Mouse (Mus musculus) lung, postnatal 0 days (tissue): ENCODE measurements around the gene Pcsk4. TPM values are rescaled to one million over a fixed set of nuclear protein-coding genes. Genes with fewer than 3 reads are reported as not detected.
A peak's percentile ranks its signal among the peaks of the same experiment; 100 is the strongest.

Experiments used
- ATAC-seq: fragments of 200-750 bp; cut with Nextera tagmentation; 2 replicates; pipeline ENCODE4 v1.8.0; 2017; ENCODE audit warnings: moderate library complexity
- DNase-seq: peaks from one replicate; pipeline ENCODE4 v3.0.0-alpha.2; 2016; ENCODE audit warnings: low spot score
- H3K27ac ChIP-seq: fragments of 300-500 bp; sonication (generic); 2 replicates; pipeline ENCODE4 v1.5.1; 2014; ENCODE audit warnings: antibody characterized with exemption, mild to moderate bottlenecking, low read length, mixed read lengths
- H3K27me3 ChIP-seq: fragments of 300-500 bp; sonication (generic); replicated peaks from 2 replicates; pipeline ENCODE4 v1.6.1; 2014; ENCODE audit warnings: low read length, mixed read lengths; ENCODE audit not compliant: insufficient read depth
- H3K36me3 ChIP-seq: fragments of 300-500 bp; sonication (generic); 2 replicates; pipeline ENCODE4 v1.6.1; 2014; ENCODE audit warnings: low read length, mixed read lengths; ENCODE audit not compliant: insufficient read depth
- H3K4me1 ChIP-seq: fragments of 300-500 bp; sonication (generic); 2 replicates; pipeline ENCODE4 v1.6.1; 2014; ENCODE audit warnings: antibody characterized with exemption, low read depth, low read length, mixed read lengths; ENCODE audit not compliant: insufficient read depth
- H3K4me2 ChIP-seq: fragments of 300-500 bp; sonication (generic); replicated peaks from 2 replicates; pipeline ENCODE4 v1.6.1; 2014; ENCODE audit warnings: low read depth, mild to moderate bottlenecking, low read length, moderate library complexity, mixed read lengths
- H3K4me3 ChIP-seq: fragments of 300-500 bp; sonication (generic); 2 replicates; pipeline ENCODE4 v1.5.1; 2014; ENCODE audit warnings: low read depth, low read length
- H3K9ac ChIP-seq: fragments of 300-500 bp; sonication (generic); replicated peaks from 2 replicates; pipeline ENCODE4 v1.6.1; 2014; ENCODE audit warnings: low read depth, mild to moderate bottlenecking
- H3K9me3 ChIP-seq: fragments of 300-500 bp; sonication (generic); 2 replicates; pipeline ENCODE4 v1.6.1; 2016; ENCODE audit warnings: low read length, mixed read lengths
- CTCF ChIP-seq: IDR thresholded peaks from 2 replicates; pipeline ENCODE4 v1.5.1; 2016; ENCODE audit warnings: antibody characterized with exemption, mild to moderate bottlenecking
- EP300 ChIP-seq: IDR thresholded peaks from 2 replicates; pipeline ENCODE4 v1.6.1; 2016; ENCODE audit warnings: antibody characterized with exemption, mild to moderate bottlenecking, control low read depth
- WGBS: fragments of 180-500 bp; shearing (Covaris S2); extraction: QIAGEN DNeasy Blood & Tissue Kit; methylation state at CpG from one replicate; pipeline ENCODE4 v1.1.7; 2014; 5-methylcytosine and 5-hydroxymethylcytosine counted together
- polyA plus RNA-seq: library from polyadenylated mRNA; unstranded; fragments of >200 nt; fragmentation: Nextera tagmentation; extraction: Ambion mirVana; gene quantifications from 2 replicates; pipeline ENCODE4 v1.2.1, GENCODE M21; 2015

The Pcsk4 gene
- polyA plus RNA-seq, 1 experiment from 2014 or later = 3.4 TPM

- Histone ChIP-seq H3K4me1 (peaks cover 14% of the 10 kb centered on the region; the same call in 1 of the 2 replicates), H3K36me3 (no peaks in the 10 kb centered on the region), H3K9ac (no peak overlapping the region; the same call in 1 of the 2 replicates), H3K27me3 (peaks cover 34% of the 10 kb centered on the region), H3K27ac (peak overlapping the region; percentile 81), H3K4me3 (0 out of 2 replicates have a peak overlapping the region, but pooled peaks have one; percentile 5), H3K9me3 (no peaks in the 10 kb centered on the region), H3K4me2 (peak overlapping the region; percentile 43)
- TF ChIP-seq CTCF = no peak
- no peak for TF ChIP-seq EP300
- DNase-seq (peak; percentile 69), ATAC-seq (peak; percentile 15; the same call in 1 of the 2 replicates)
- 6% methylated on average over 16 of the region's 16 CpGs for WGBS
Observed at GRCm38 (mm10) chr10:80345122-80345521, 15.8 kb upstream of the Pcsk4 start.

- no peaks in the 10 kb centered on the region for H3K36me3 ChIP-seq
- DNase-seq (no peak), ATAC-seq (no peak)
- TF ChIP-seq CTCF = no peak
- TF ChIP-seq EP300 = no peak
- peaks cover 32% of the 10 kb centered on the region for H3K27me3 ChIP-seq
- 32% methylated on average over 9 of the region's 9 CpGs for WGBS
- H3K4me1 ChIP-seq = peaks cover 14% of the 10 kb centered on the region; the same call in 1 of the 2 replicates
- H3K4me3 ChIP-seq = no peak overlapping the region
- H3K27ac ChIP-seq = peak overlapping the region; percentile 81
- peak overlapping the region; percentile 45 for H3K4me2 ChIP-seq
- no peaks in the 10 kb centered on the region for H3K9me3 ChIP-seq
- H3K9ac ChIP-seq = no peak overlapping the region
Observed at GRCm38 (mm10) chr10:80344131-80344661, 14.9 kb upstream of the Pcsk4 start.

- H3K36me3 ChIP-seq = no peaks in the 10 kb centered on the region
- H3K27me3 ChIP-seq = peaks cover 25% of the 10 kb centered on the region
- peak overlapping the region; percentile 45 for H3K4me2 ChIP-seq
- H3K4me1 ChIP-seq = peaks cover 14% of the 10 kb centered on the region; the same call in 1 of the 2 replicates
- H3K9ac ChIP-seq = no peak overlapping the region
- 0 out of 2 replicates have a peak overlapping the region, but pooled peaks have one; percentile 22 for H3K4me3 ChIP-seq
- TF ChIP-seq CTCF = no peak
- no peak for TF ChIP-seq EP300
- no peak for ATAC-seq
- WGBS = 28% methylated on average over 12 of the region's 13 CpGs
- 0 out of 2 replicates have a peak overlapping the region, but pooled peaks have one; percentile 81 for H3K27ac ChIP-seq
- no peaks in the 10 kb centered on the region for H3K9me3 ChIP-seq
- no peak for DNase-seq
Observed at GRCm38 (mm10) chr10:80343425-80343895, 14.2 kb upstream of the Pcsk4 start.

GRCm38 (mm10) chr10:80342749-80343424, 13.6 kb upstream of the Pcsk4 start:
- peaks cover 25% of the 10 kb centered on the region for H3K27me3 ChIP-seq
- no peaks in the 10 kb centered on the region for H3K9me3 ChIP-seq
- H3K27ac ChIP-seq = no peak overlapping the region
- H3K4me3 ChIP-seq = peak overlapping the region; percentile 22
- TF ChIP-seq CTCF (peak; percentile 18), EP300 (no peak)
- WGBS = 1% methylated on average over 32 of the region's 33 CpGs
- DNase-seq (peak; percentile 95), ATAC-seq (peak; percentile 75)
- H3K9ac ChIP-seq = no peak overlapping the region
- H3K4me1 ChIP-seq = peaks cover 10% of the 10 kb centered on the region; the same call in 1 of the 2 replicates
- no peaks in the 10 kb centered on the region for H3K36me3 ChIP-seq
- peak overlapping the region; percentile 45 for H3K4me2 ChIP-seq

- Histone ChIP-seq H3K9me3 (no peaks in the 10 kb centered on the region), H3K4me3 (peak overlapping the region; percentile 22), H3K36me3 (no peaks in the 10 kb centered on the region), H3K4me2 (peak overlapping the region; percentile 45), H3K27me3 (peaks cover 22% of the 10 kb centered on the region), H3K27ac (no peak overlapping the region), H3K4me1 (peaks cover 7% of the 10 kb centered on the region; the same call in 1 of the 2 replicates), H3K9ac (no peak overlapping the region)
- TF ChIP-seq CTCF (no peak), EP300 (no peak)
- ATAC-seq (0 out of 2 replicates have a peak, but pooled peaks have one; percentile 0), DNase-seq (no peak)
- 4% methylated on average over 26 of the region's 26 CpGs for WGBS
Observed at GRCm38 (mm10) chr10:80342305-80342748, 13.0 kb upstream of the Pcsk4 start.

- Histone ChIP-seq H3K9me3 (no peaks in the 10 kb centered on the region), H3K4me1 (peaks cover 7% of the 10 kb centered on the region; the same call in 1 of the 2 replicates), H3K27ac (no peak overlapping the region), H3K27me3 (peaks cover 22% of the 10 kb centered on the region), H3K9ac (no peak overlapping the region), H3K36me3 (no peaks in the 10 kb centered on the region), H3K4me3 (peak overlapping the region; percentile 22), H3K4me2 (peak overlapping the region; percentile 45)
- no peak for ATAC-seq
- TF ChIP-seq EP300 = no peak
- TF ChIP-seq CTCF = no peak
- DNase-seq = no peak
- 4% methylated on average over 45 of the region's 47 CpGs for WGBS
Observed at GRCm38 (mm10) chr10:80341491-80342304, 12.4 kb upstream of the Pcsk4 start.
